ENCODE assay signal across 13 mouse cellular contexts in genomic region chr5:135639760-135640458, GRCm38 (mm10). TPM values are rescaled to one million over a fixed set of nuclear protein-coding genes. Genes with fewer than 3 reads are reported as not detected.
DNase-seq lines count a peak whose midpoint lies in the region; ATAC-seq and TF ChIP-seq lines count a peak whose summit lies in the region.
"Had no signal": no experiment of that assay in that cellular context is flagged by ENCODE, and none has a peak within 500 bp of the region (broad histone marks: within the 10 kb centered on the region; RNA-seq: fewer than 3 reads in every experiment).

No protein-coding gene starts in this region.

- H3K27ac ChIP-seq in kidney, embryonic 16.5 days (ENCODE audit: low read length), result no peak overlapping the region
- no peak overlapping the region for H3K27ac ChIP-seq in liver, embryonic 14.5 days
- H3K27ac ChIP-seq: forebrain, embryonic 15.5 days; hindbrain, postnatal 0 days; limb, embryonic 12.5 days had no signal

- no peak overlapping the region for H3K4me3 ChIP-seq in kidney, embryonic 16.5 days (ENCODE audit: low read length)
- H3K4me3 ChIP-seq in liver, embryonic 14.5 days (ENCODE audit: insufficient read depth in 1 of 2, low read depth in 2 of 2, low read length in 2 of 2), result no peak overlapping the region
- H3K4me3 ChIP-seq: forebrain, embryonic 15.5 days; limb, embryonic 12.5 days had no signal

- ATAC-seq in kidney, embryonic 16.5 days (ENCODE audit: low FRiP score, low TSS enrichment), result no peak
- ATAC-seq in liver, embryonic 14.5 days (ENCODE audit: insufficient read depth), result no peak
- no peak for ATAC-seq in cerebellum, adult (ENCODE audit: insufficient number of reproducible peaks, low FRiP score, low TSS enrichment)
- ATAC-seq: CD4-positive, CD25-positive, alpha-beta regulatory T cell, adult 4 months; forebrain, embryonic 15.5 days; hindbrain, postnatal 0 days had no signal

- no peaks in the 10 kb centered on the region for H3K27me3 ChIP-seq in kidney, embryonic 16.5 days (ENCODE audit: insufficient read depth, low read length)
- no peaks in the 10 kb centered on the region for H3K27me3 ChIP-seq in liver, embryonic 14.5 days (ENCODE audit: control insufficient read depth, insufficient read depth, low read length)
- H3K27me3 ChIP-seq: forebrain, embryonic 15.5 days; limb, embryonic 12.5 days had no signal

- H3K9me3 ChIP-seq in kidney, embryonic 16.5 days (ENCODE audit: low read length), result no peaks in the 10 kb centered on the region
- H3K9me3 ChIP-seq in liver, embryonic 14.5 days (ENCODE audit: control insufficient read depth, low read length), result no peaks in the 10 kb centered on the region
- H3K9me3 ChIP-seq: forebrain, embryonic 15.5 days; limb, embryonic 12.5 days had no signal

- 0 out of 2 replicates have a peak, but pooled peaks have one; percentile 8 for TF ChIP-seq EP300 in liver, embryonic 14.5 days (IDR thresholded peaks at IDR 0.05; ENCODE audit: low read depth)

- no peak for TF ChIP-seq CTCF in liver, embryonic 14.5 days (IDR thresholded peaks at IDR 0.05; ENCODE audit: low read depth)

- no peak overlapping the region for H3K9ac ChIP-seq in kidney, embryonic 16.5 days (replicated peaks; ENCODE audit: low read length)
- no peak overlapping the region for H3K9ac ChIP-seq in liver, embryonic 14.5 days (replicated peaks)
- H3K9ac ChIP-seq: forebrain, embryonic 15.5 days; limb, embryonic 12.5 days had no signal

- H3K36me3 ChIP-seq in kidney, embryonic 16.5 days (ENCODE audit: insufficient read depth, low read length), result peaks cover 50% of the 10 kb centered on the region
- H3K36me3 ChIP-seq in liver, embryonic 14.5 days (replicated peaks; ENCODE audit: control insufficient read depth, insufficient read depth, low read depth), result no peaks in the 10 kb centered on the region

- H3K4me2 ChIP-seq in kidney, embryonic 16.5 days (replicated peaks; ENCODE audit: low read depth, low read length), result no peak overlapping the region
- H3K4me2 ChIP-seq in liver, embryonic 14.5 days (ENCODE audit: low read depth), result no peak overlapping the region
- H3K4me2 ChIP-seq: forebrain, embryonic 15.5 days; limb, embryonic 12.5 days had no signal

- peak; percentile 28 for DNase-seq in kidney, adult 11 months
- DNase-seq in urinary bladder, postnatal 14 days (ENCODE audit: low spot score), result peak; percentile 70
- DNase-seq in urinary bladder, postnatal 10 days (ENCODE audit: low spot score), result no peak
- DNase-seq in liver, embryonic 14.5 days (ENCODE audit: low read depth in 3 of 3, low spot score in 3 of 3), result no peak
- no peak for DNase-seq in cerebellum, postnatal 25 days
- DNase-seq: adrenal gland, postnatal 10 days; gastrocnemius, postnatal 36 days had no signal

- H3K4me1 ChIP-seq in kidney, embryonic 16.5 days (ENCODE audit: insufficient read depth, low read length), result no peaks in the 10 kb centered on the region
- H3K4me1 ChIP-seq in liver, embryonic 14.5 days (replicated peaks; ENCODE audit: control insufficient read depth in 2 of 2, insufficient read depth in 2 of 2, low read length in 1 of 2), result peaks cover 0 to 15% of the 10 kb centered on the region in 2 experiments; a peak in 2 of 4 replicates
- H3K4me1 ChIP-seq: forebrain, embryonic 15.5 days; limb, embryonic 12.5 days had no signal

- 75% methylated on average over 7 of the region's 7 CpGs for WGBS in kidney, embryonic 16.5 days
- 20% methylated on average over 7 of the region's 7 CpGs for WGBS in liver, embryonic 14.5 days (ENCODE audit: insufficient replicate concordance)

RNA-seq across cellular contexts. Expression of gene Rhbdd2, which starts 7.5 kb away (rescaled TPM):
- polyA plus RNA-seq in kidney, embryonic 16.5 days (2015; fragmentation: Nextera tagmentation; extraction: Ambion mirVana), result 51.0 and 56.5 TPM in 2 replicates
- 4.1 and 4.6 TPM in 2 replicates for polyA plus RNA-seq in liver, embryonic 14.5 days (2012; rRNA removed)
- polyA plus RNA-seq in liver, embryonic 14.5 days (2014; fragmentation: Nextera tagmentation; extraction: Ambion mirVana), result 7.8 and 8.3 TPM in 2 replicates

RNA-seq across cellular contexts. Expression of gene Por, which starts 29.9 kb away (rescaled TPM):
- polyA plus RNA-seq in kidney, embryonic 16.5 days (2015; fragmentation: Nextera tagmentation; extraction: Ambion mirVana), result 106 and 107 TPM in 2 replicates
- polyA plus RNA-seq in liver, embryonic 14.5 days (2012; rRNA removed), result 21.7 and 27.7 TPM in 2 replicates
- polyA plus RNA-seq in liver, embryonic 14.5 days (2014; fragmentation: Nextera tagmentation; extraction: Ambion mirVana), result 18.1 and 21.4 TPM in 2 replicates

Comparison
In these comparisons a context has a peak if more than half of its experiments do, and no peak if none do; other contexts are left out.
1. DNase-seq: peak in kidney, adult 11 months (single experiment) and urinary bladder, postnatal 14 days (single experiment); none in urinary bladder, postnatal 10 days (single experiment), liver, embryonic 14.5 days (0 of 3) and cerebellum, postnatal 25 days (0 of 2).